Mouse (Mus musculus) testis, adult 2 months (tissue): ENCODE results near the gene Slc8a2. TPM values are rescaled to one million over a fixed set of nuclear protein-coding genes. Genes with fewer than 3 reads are reported as not detected.
A peak's percentile ranks its signal among the peaks of the same experiment; 100 is the strongest.

ENCODE experiments used
- H3K27ac ChIP-seq: fragments of 200-500 bp; 2 replicates; pipeline ENCODE4 v1.5.1; 2012; ENCODE audit warnings: low read depth, low read length; ENCODE audit not compliant: control insufficient read depth, insufficient read depth
- H3K27me3 ChIP-seq: fragments of 200-500 bp; 2 replicates; pipeline ENCODE4 v1.6.1; 2012; ENCODE audit warnings: mild to moderate bottlenecking, low read length, moderate library complexity; ENCODE audit not compliant: control insufficient read depth, insufficient read depth
- H3K36me3 ChIP-seq: fragments of 200-500 bp; 2 replicates; pipeline ENCODE4 v1.6.1; 2012; ENCODE audit warnings: mild to moderate bottlenecking, low read length; ENCODE audit not compliant: control insufficient read depth, insufficient read depth
- H3K4me1 ChIP-seq: fragments of 200-500 bp; 2 replicates; pipeline ENCODE4 v1.6.1; 2012; ENCODE audit warnings: low read length; ENCODE audit not compliant: control insufficient read depth, insufficient read depth
- H3K4me3 ChIP-seq: fragments of 200-500 bp; 2 replicates; pipeline ENCODE4 v1.5.1; 2012; ENCODE audit warnings: low read depth, mild to moderate bottlenecking, low read length, moderate library complexity, mixed read lengths; ENCODE audit not compliant: control insufficient read depth
- CTCF ChIP-seq: fragments of 200-500 bp; IDR thresholded peaks from 2 replicates; pipeline ENCODE4 v1.5.1; 2012; ENCODE audit warnings: low read depth, mild to moderate bottlenecking, inconsistent platforms, low read length, moderate library complexity; ENCODE audit not compliant: control insufficient read depth, insufficient read depth, insufficient replicate concordance
- POLR2A ChIP-seq: fragments of 200-500 bp; IDR thresholded peaks from 2 replicates; pipeline ENCODE4 v1.6.1; 2012; ENCODE audit warnings: low read depth, mild to moderate bottlenecking, inconsistent platforms, low read length, moderate library complexity; ENCODE audit not compliant: control insufficient read depth
- polyA plus RNA-seq: library from polyadenylated mRNA; depleted of rRNA; stranded (reverse); fragments of >200 nt; gene quantifications from 2 replicates; pipeline ENCODE4 v1.2.3, GENCODE M21; 2012

Slc8a2 gene
- polyA plus RNA-seq, 1 experiment = 34.7 TPM

DNA sequence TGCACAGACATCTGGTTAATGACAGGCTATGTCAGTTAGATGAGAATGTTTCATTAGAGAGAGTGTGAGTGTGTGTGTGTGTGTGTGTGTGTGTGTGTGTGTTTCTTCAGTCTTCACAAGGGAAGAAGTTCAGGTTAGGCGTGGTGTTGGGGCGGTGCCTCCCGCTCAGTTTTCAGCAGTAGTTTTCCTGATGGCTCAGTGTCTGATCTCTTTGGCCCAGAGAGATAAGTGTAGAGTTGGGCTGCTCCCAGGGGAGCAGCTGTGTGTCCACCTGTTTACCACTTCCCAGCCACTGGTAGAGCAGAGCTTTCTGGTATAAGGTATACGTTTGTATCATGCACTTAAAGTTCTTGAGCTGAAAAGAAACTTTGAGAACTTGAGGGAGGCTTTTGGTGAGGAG, 29.7 kb upstream of the Slc8a2 start:
- no peak for TF ChIP-seq POLR2A
- TF ChIP-seq CTCF = no peak
- Histone ChIP-seq H3K36me3 (no peaks in the 10 kb centered on the region), H3K4me3 (peak overlapping the region; percentile 91), H3K27ac (no peak overlapping the region), H3K27me3 (no peaks in the 10 kb centered on the region), H3K4me1 (peaks cover 10% of the 10 kb centered on the region)

DNA sequence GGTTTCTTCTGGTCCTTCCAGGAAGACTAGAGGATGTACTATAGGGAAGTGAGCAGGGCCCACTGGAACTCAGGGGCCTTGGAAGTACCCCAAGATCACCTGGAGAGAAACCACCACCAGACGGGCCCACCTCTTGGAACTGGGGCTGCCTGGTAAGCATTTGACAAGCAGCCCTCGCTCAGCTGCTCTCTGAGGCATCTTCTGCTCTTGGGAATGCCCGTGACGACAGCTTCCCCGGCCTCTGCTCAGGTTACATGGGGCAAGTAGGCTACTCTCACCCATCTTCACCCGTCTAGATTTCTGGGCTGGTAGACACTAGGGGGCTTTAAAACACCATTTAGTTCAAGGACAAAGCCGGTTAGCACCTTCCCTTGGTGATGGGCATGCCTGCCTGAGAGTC, 28.5 kb upstream of the Slc8a2 start:
- Histone ChIP-seq H3K4me1 (peaks cover 10% of the 10 kb centered on the region), H3K27me3 (no peaks in the 10 kb centered on the region), H3K36me3 (no peaks in the 10 kb centered on the region), H3K4me3 (no peak overlapping the region), H3K27ac (no peak overlapping the region)
- TF ChIP-seq POLR2A (no peak), CTCF (no peak)

DNA sequence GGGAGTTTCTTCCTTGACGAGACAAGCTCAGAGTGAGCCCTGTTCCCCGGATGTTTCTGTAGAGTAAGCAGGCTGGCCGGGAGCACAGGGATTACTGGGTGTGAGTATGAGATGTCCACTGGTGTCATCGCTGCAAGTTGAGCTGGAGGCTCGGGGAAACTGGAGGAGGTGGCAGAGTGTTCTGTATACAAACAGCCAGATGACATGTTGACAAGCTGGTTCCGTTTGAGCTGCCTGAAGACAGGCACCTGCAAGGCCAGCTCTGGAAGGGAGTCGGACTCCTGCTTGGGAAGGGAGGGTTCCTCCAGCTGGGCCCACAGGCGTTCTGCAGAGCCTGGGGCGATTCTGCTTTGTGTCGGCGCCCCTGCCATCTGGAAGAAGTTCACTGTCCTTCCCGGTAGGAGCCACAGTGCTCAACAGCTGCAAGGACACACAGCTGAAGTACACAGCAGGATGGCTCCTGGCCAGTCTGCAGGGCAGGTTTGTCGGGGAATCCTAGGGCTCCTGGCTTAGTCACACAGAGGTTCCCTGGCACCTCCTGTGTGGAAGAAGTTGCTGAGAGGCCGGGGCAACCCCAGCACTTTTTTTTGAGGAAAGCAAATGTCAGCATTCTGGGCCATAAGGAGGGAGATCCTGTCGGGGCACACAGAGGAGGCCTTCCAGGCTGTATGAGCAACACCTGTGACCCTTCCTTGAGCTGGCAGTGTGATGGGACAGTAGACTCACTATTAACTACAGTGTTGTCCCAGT, 27.7 kb upstream of the Slc8a2 start:
- Histone ChIP-seq H3K4me1 (peaks cover 10% of the 10 kb centered on the region), H3K4me3 (no peak overlapping the region), H3K27ac (no peak overlapping the region), H3K36me3 (no peaks in the 10 kb centered on the region), H3K27me3 (no peaks in the 10 kb centered on the region)
- TF ChIP-seq CTCF = no peak
- no peak for TF ChIP-seq POLR2A

DNA sequence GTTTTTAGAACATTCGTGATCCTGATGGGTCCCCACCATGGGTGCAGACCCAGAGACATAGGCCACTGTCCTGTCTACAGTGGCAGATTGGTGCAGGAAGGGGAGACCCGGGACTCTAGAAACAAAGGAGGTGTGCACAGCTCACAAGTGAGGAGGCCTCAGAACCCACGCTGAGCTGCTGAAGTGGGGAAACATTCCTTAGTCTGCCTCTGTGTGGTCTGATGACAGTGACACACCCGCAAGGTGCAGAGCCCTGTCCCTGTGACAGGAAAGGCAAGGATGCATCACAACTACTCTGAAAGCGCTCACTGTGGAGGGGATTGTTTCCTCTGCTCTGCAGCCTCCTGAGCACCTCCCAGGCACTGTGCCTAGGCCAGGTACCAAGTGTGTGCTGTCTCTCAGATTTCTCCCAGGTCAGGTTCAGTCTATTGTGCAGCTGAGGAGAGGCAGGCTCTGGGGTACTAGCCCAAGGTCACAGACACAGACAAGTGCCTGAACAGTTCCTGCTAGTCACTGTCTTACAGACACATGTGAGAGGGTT, 26.9 kb upstream of the Slc8a2 start:
- peaks cover 10% of the 10 kb centered on the region for H3K4me1 ChIP-seq
- TF ChIP-seq CTCF (no peak), POLR2A (no peak)
- no peak overlapping the region for H3K27ac ChIP-seq
- no peaks in the 10 kb centered on the region for H3K36me3 ChIP-seq
- H3K4me3 ChIP-seq = no peak overlapping the region
- no peaks in the 10 kb centered on the region for H3K27me3 ChIP-seq

DNA sequence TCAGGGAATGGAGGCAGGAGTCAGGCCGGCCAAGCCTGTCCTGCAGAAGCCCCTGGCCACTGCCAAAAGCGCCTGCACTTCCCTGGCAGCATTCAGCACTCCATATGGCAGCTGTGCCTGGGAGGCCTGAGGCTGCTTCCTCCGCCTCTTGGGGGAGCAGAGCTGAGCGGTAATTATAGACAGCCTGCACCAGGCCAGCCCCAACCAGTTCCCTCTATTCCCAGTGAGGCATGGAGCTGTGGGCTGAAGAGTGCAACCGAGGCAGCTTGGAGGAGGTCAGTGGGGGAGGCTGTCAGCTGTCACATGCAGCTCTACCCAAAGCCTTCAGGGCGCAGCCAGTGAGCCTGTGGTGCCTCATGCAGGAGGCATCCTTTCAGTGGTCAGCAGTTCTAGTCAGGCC, 25.9 kb upstream of the Slc8a2 start:
- peaks cover 10% of the 10 kb centered on the region for H3K4me1 ChIP-seq
- H3K4me3 ChIP-seq = no peak overlapping the region
- no peak overlapping the region for H3K27ac ChIP-seq
- no peaks in the 10 kb centered on the region for H3K27me3 ChIP-seq
- H3K36me3 ChIP-seq = no peaks in the 10 kb centered on the region
- TF ChIP-seq CTCF = no peak
- TF ChIP-seq POLR2A = no peak

DNA sequence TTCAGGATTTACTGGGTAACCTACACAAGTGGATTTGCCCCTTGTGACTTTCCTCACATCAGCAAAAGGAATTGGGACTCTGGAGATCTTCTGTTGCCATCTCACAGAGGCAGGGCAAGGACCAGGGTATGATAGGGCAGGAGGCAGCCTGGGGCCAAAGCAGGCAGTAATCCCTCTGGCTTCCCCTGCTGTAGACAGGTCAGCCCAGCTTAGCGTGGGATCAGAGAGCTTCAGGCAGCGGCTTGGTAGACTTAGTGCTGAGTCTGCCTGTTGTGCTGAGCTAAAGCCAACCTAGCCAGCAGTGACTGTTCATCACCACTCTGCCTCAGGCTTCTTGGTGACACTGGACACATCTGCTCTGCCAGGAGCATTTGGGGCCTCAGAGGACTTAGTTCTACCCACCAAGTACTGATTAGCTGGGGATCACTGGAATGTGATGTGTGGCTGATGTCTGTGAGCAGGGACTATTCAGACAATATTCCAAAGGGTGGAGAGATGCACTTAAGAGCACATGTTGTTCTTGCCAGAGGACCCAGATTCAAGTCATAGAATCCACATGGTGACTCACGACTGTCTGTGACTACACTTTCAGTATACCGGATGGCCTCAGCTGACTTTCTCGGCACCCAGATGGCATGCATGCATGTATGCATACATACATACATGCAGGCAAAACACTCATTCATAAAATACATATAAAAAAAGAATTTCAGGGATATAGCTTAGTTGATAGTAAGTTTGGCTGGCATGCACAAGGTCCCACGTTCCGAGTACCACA, 24.8 kb upstream of the Slc8a2 start:
- Histone ChIP-seq H3K27me3 (no peaks in the 10 kb centered on the region), H3K4me3 (no peak overlapping the region), H3K27ac (no peak overlapping the region), H3K4me1 (peaks cover 7% of the 10 kb centered on the region), H3K36me3 (no peaks in the 10 kb centered on the region)
- no peak for TF ChIP-seq POLR2A
- no peak for TF ChIP-seq CTCF

DNA sequence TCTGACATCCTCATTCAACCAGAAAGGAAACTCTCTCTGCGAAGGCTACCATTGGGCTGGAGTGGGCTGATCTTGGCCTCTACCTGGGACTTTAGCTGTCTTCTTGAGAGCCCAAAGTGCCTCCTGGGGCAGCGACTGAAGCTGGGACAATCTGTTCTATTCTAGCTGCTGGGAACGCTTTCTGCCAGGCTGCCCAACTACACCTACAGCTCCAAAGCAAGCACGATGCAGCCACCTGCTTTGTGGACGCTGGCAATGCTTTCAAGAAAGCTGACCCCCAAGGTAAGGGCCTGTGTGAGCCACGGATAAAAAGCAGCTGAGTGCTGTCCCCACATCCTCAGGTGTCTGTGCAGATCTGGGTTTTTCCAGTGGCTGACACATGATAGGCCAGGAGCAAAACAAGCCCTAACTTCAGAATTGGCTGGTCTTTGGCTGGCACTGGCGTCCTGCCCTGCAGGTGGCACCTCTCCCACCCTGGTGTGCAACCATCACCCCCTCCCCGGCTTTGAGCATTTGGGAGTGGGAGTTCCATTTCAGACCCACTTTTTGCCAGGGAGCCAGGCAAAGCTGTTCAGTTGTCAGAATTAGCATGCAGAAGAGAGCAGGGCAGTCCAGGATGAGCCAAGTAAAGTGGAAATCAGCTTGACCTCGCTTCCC, 20.6 kb upstream of the Slc8a2 start:
- Histone ChIP-seq H3K36me3 (no peaks in the 10 kb centered on the region), H3K27ac (no peak overlapping the region), H3K4me3 (no peak overlapping the region), H3K27me3 (no peaks in the 10 kb centered on the region), H3K4me1 (no peaks in the 10 kb centered on the region)
- TF ChIP-seq POLR2A (no peak), CTCF (no peak)
